Mouse (Mus musculus) spleen, adult 2 months (tissue): ENCODE measurements around the gene Spag17. TPM values are rescaled to one million over a fixed set of nuclear protein-coding genes. Genes with fewer than 3 reads are reported as not detected.

Source experiments
- DNase-seq, 2 experiments: peaks; one replicate each; pipeline versions ENCODE4 v3.0.0 to v3.0.0-alpha.2; 2012 to 2021; ENCODE audit warnings: low spot score in 2 of 2, low read depth in 1 of 2
- H3K27ac ChIP-seq: fragments of 200-500 bp; 2 replicates; pipeline ENCODE4 v1.5.1; 2012; ENCODE audit warnings: low read length, inconsistent platforms; ENCODE audit not compliant: insufficient read depth
- H3K27me3 ChIP-seq: fragments of 200-500 bp; 2 replicates; pipeline ENCODE4 v1.6.1; 2012; ENCODE audit warnings: mild to moderate bottlenecking, moderate library complexity, low read length, inconsistent platforms; ENCODE audit not compliant: control insufficient read depth, insufficient read depth
- H3K36me3 ChIP-seq: fragments of 200-500 bp; 2 replicates; pipeline ENCODE4 v1.6.1; 2012; ENCODE audit warnings: mild to moderate bottlenecking, low read length, inconsistent platforms; ENCODE audit not compliant: control insufficient read depth, insufficient read depth
- H3K4me1 ChIP-seq: fragments of 200-500 bp; 2 replicates; pipeline ENCODE4 v1.6.1; 2011; ENCODE audit warnings: inconsistent platforms; ENCODE audit not compliant: control insufficient read depth, insufficient read depth, insufficient read length
- H3K4me3 ChIP-seq: fragments of 200-500 bp; 2 replicates; pipeline ENCODE4 v1.5.1; 2011; ENCODE audit warnings: mild to moderate bottlenecking, inconsistent platforms; ENCODE audit not compliant: insufficient read depth, insufficient read length; ENCODE audit errors: extremely low read depth
- CTCF ChIP-seq: fragments of 200-500 bp; IDR thresholded peaks from 2 replicates; pipeline ENCODE4 v1.5.1; 2011; ENCODE audit warnings: mild to moderate bottlenecking, inconsistent platforms; ENCODE audit not compliant: insufficient read depth, insufficient read length, insufficient replicate concordance; ENCODE audit errors: extremely low read depth
- POLR2A ChIP-seq: fragments of 200-500 bp; IDR thresholded peaks from 2 replicates; pipeline ENCODE4 v1.6.1; 2011; ENCODE audit warnings: low read depth, low read length, inconsistent platforms
- WGBS: fragments of 180-500 bp; shearing (Covaris S2); methylation state at CpG from one replicate; pipeline ENCODE4 v1.1.7; 2018; 5-methylcytosine and 5-hydroxymethylcytosine counted together
- polyA plus RNA-seq: library from polyadenylated mRNA; depleted of rRNA; stranded (reverse); fragments of >200 nt; gene quantifications from 2 replicates; pipeline ENCODE4 v1.2.3, GENCODE M21; 2012

The Spag17 gene
- polyA plus RNA-seq, 1 experiment = not detected

DNA sequence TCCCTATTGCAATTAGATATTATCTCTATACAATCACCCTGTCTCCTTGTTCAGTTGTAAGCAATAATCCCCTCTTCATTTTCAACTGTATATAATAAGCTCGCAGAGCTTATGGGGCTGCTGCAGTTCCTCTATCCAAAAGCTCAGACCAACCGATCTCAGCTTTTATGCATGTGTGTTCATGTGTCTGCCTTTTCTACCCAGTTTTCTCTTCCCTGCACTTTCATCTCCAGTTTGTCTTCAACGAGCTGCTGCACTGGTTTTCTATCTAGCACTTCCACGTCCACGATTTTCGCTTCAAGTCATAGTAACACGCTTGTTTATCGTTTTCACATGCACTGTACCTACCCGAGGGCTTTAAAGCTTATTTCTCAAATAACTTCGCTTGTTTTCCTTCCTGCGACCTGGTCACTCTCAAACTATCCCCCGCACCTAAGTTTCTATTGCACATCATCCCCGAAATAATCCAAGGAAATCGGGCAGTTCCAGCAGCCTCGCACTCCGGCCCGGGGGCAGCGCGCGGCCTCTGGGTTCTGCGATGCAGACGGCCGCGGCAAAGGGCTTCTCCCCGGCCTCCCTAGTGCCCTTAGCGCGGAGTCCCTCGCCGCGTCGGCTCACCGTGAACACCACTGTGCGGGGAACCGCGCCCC lies 276.6 kb downstream of the Spag17 start:
- H3K36me3 ChIP-seq = peaks cover 19% of the 10 kb centered on the region
- H3K4me1 ChIP-seq = peaks cover 6% of the 10 kb centered on the region; the same call in 1 of the 2 replicates
- H3K27me3 ChIP-seq = no peaks in the 10 kb centered on the region
- peak overlapping the region; percentile 59 for H3K27ac ChIP-seq
- TF ChIP-seq CTCF = no peak
- no peak for TF ChIP-seq POLR2A
- H3K4me3 ChIP-seq = peak overlapping the region; percentile 89
- under 1% methylated on average over 35 of the region's 35 CpGs for whole genome bisulfite sequencing
- DNase-seq = peak in 1 of 2 experiments; percentile 8

DNA sequence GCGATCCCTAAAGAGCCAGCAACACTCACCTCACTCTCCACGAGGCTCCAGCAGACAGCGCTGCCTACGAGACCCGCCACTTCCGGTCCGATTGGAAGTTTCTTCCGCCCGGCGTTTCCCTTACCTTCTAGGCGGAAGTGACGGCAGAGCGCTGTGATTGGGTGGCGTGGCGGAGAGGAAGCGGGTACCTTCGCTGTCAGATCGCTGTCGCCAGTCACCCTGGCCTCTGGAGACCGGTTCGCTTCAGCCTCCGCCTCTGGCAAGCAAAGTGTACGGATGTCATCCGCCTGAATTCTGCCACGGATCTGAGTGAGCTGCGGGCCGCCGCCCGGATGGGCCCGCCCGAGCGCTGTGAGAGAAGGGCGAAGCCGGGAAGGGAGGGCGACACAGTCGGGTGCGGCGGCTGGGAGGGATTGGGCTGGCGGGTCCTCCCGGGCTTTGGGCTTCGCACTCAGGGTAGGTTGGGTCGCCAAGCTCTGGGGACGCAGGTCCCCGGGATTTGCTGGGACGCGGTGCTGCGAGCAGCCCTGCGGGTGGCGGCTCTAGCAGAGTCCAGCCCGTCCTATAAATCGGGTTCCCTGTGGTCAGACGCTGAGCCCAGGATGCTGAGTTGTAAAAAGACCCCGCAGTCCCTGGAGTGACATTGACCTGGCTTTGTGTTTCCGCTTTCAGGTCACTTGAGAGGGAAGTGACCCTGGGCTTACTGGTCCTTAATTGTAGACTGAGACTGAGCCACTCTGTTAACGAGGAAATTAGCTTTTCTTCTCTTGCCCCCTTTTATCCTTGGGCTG lies 277.3 kb downstream of the Spag17 start, which contains the start of the genes Gdap2 and Wdr3:
TSS of gene Gdap2 (plus strand) at position 67 of the 791 bp plus-strand sequence.
TSS of gene Wdr3 (minus strand) at position 93 of the 791 bp plus-strand sequence.
- H3K27ac ChIP-seq = peak within 1 kb of the TSS; percentile 92
- TF ChIP-seq POLR2A (peak; percentile 87), CTCF (no peak)
- WGBS = under 1% methylated on average over 55 of the region's 55 CpGs
- H3K36me3 ChIP-seq = peaks cover 14% of the 10 kb centered on the region
- peak within 1 kb of the TSS; percentile 89 for H3K4me3 ChIP-seq
- H3K4me1 ChIP-seq = peaks cover 6% of the 10 kb centered on the region; the same call in 1 of the 2 replicates
- peak; percentile 90 to 93 for DNase-seq
- no peaks in the 10 kb centered on the region for H3K27me3 ChIP-seq

DNA sequence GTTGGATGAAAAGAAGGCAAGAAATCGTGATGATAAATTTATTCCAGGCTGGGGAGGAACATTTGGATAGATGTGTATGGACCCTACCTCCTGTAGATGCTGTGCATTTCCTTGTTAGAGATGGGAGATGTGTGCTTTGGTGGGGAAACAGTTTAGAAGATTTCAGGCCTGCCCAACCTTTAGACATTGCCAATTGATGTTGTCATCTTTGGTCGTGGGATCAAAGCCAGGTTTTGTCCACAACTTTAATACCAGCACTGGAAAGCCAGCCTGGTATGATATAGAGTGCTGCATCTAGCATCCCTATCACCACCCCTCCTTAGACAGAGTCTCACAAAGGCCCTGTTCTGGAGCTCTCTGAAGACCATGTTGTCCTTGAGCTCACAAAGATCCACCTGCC lies 278.4 kb downstream of the Spag17 start:
- no peak overlapping the region for H3K27ac ChIP-seq
- DNase-seq = no peak
- no peaks in the 10 kb centered on the region for H3K27me3 ChIP-seq
- no peak overlapping the region for H3K4me3 ChIP-seq
- peaks cover 11% of the 10 kb centered on the region for H3K36me3 ChIP-seq
- 84% methylated on average over 2 of the region's 2 CpGs for WGBS
- TF ChIP-seq CTCF (no peak), POLR2A (no peak)
- H3K4me1 ChIP-seq = peaks cover 6% of the 10 kb centered on the region; the same call in 1 of the 2 replicates

DNA sequence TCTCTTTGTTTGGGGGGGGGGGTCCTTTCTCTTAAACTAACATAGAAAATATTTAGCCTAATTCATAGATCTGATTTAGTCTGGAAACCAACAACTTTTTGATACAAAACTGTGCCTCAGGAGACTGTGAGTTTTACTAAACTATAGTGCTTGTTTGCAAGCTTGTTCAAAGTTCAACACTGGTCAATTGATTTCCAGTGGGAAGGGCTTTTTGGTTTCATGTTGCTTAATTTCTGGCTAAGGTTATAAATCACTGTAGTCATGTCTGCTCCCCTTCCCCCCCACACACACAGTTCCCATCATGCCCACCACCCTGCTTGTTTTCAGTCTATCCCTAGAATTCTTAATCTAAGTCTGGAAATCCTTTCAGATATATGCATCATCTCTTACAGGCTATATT lies 279.8 kb downstream of the Spag17 start:
- Histone ChIP-seq H3K27ac (no peak overlapping the region), H3K4me1 (peaks cover 6% of the 10 kb centered on the region; the same call in 1 of the 2 replicates), H3K27me3 (no peaks in the 10 kb centered on the region), H3K36me3 (peaks cover 4% of the 10 kb centered on the region), H3K4me3 (no peak overlapping the region)
- no peak for DNase-seq
- TF ChIP-seq POLR2A (no peak), CTCF (no peak)

DNA sequence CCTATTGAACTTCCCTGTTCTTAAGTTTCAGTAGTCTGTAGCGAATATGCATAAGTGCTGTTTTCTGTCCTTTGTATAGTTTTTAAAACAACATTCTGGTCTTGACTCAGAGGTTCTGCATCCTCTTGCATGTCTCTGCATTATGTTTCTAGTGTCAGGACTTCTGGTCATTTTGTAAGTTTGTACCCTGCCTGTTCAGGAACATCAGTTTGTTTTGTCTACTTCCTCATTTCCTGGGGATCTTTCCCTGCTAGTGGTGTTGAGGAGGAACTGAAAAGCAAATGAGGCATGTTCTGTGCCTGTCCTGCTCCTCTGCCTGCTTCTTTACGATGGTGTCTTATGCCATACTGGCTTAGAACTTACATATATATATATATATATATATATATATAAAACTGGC lies 290.8 kb downstream of the Spag17 start:
- no peak overlapping the region for H3K4me3 ChIP-seq
- H3K4me1 ChIP-seq = peaks cover 7% of the 10 kb centered on the region; the same call in 1 of the 2 replicates
- no peak overlapping the region for H3K27ac ChIP-seq
- H3K27me3 ChIP-seq = no peaks in the 10 kb centered on the region
- TF ChIP-seq CTCF (no peak), POLR2A (no peak)
- 43% methylated on average over 2 of the region's 2 CpGs for WGBS
- H3K36me3 ChIP-seq = peaks cover 39% of the 10 kb centered on the region
- no peak for DNase-seq

DNA sequence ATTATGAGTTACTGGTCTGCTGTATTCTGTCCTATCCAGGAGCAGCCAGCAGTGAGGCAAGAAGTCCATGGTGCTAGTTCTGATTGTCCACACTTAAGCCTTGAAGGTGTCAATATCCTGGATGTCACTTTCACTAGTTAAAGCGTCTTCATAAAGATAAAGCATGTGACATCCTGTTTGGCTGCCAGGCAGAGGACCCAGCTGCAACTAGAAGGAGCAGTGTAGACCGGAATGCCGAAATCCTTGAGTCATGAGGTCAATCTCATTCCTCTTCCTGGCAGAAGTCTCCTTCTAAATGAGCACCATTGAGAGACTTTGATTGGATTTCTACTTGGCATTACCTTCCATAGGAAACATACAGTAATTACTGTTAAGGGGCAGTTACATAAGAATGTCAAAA lies 295.3 kb downstream of the Spag17 start:
- Histone ChIP-seq H3K4me1 (peaks cover 6% of the 10 kb centered on the region; the same call in 1 of the 2 replicates), H3K4me3 (no peak overlapping the region), H3K36me3 (peaks cover 28% of the 10 kb centered on the region), H3K27me3 (no peaks in the 10 kb centered on the region), H3K27ac (no peak overlapping the region)
- DNase-seq = no peak
- 84% methylated on average over 3 of the region's 3 CpGs for WGBS
- TF ChIP-seq POLR2A = no peak
- TF ChIP-seq CTCF = no peak

DNA sequence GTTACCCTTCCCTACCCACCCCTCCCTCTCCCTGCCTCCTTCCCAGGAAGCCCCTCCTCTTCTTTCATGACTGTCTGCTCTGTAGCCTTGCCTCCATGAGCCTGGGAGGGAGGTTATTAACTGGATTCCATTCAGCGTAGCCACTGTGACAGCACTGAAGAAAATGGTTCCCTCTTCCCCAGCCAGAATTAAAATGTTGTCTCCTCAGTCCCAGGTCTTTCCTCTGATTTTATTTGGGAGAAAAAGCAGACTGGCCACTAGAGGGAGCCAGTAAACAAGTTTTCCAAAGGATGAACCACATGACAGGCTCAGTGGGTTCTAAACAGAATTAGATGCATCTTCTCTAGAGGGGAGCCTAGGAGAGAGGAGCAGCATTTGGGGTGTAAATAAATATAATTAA lies 304.2 kb downstream of the Spag17 start:
- TF ChIP-seq POLR2A = no peak
- peak; percentile 0; the same call in 1 of the 2 replicates for TF ChIP-seq CTCF
- DNase-seq = peak in 1 of 2 experiments; percentile 28
- WGBS = 61% methylated on average over 1 of the region's 1 CpGs
- no peaks in the 10 kb centered on the region for H3K27me3 ChIP-seq
- H3K27ac ChIP-seq = no peak overlapping the region
- peaks cover 12% of the 10 kb centered on the region for H3K36me3 ChIP-seq
- no peaks in the 10 kb centered on the region for H3K4me1 ChIP-seq
- no peak overlapping the region for H3K4me3 ChIP-seq
